Mouse (Mus musculus): ENCODE measurements around the gene Prdm5. TPM values are rescaled to one million over a fixed set of nuclear protein-coding genes. Genes with fewer than 3 reads are reported as not detected.

Prdm5 gene
- polyA plus RNA-seq, 1 experiment from 2014 or later = 8.4 TPM

DNA sequence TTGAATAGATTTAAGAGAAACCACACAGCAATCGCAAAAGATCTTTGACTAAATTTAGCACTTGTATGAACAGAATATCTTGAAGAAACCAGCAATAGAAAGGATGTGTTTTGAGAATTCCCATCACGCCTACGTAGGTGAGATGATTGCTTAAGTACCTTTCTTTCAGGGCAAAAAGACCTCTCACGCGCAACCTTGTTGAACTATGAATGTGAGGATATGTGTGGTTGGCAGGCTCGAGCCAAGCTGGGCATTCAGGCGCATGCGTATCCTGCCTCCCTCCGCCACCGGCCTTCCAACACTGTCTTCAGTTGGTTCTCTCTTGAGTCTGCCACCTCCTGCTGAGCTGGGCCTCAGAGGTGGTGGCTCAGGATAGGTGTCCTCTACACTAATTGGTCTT is 173.5 kb downstream of the Prdm5 start, which contains the start of gene 4930544G11Rik:
TSS of gene 4930544G11Rik (plus strand) at position 301 of the 400 bp plus-strand sequence.
- Histone ChIP-seq H3K4me1 (no peaks in the 10 kb centered on the region), H3K9me3 (replicated peaks) (no peaks in the 10 kb centered on the region), H3K9ac (no peak within 1 kb of the TSS), H3K4me3 (no peak within 1 kb of the TSS), H3K27me3 (no peaks in the 10 kb centered on the region), H3K27ac (no peak within 1 kb of the TSS), H3K36me3 (ENCODE audit: poor library complexity, severe bottlenecking) (no peaks in the 10 kb centered on the region), H3K4me2 (no peak within 1 kb of the TSS)
- ATAC-seq = no peak
- WGBS = 97% methylated on average over 10 of the region's 10 CpGs

DNA sequence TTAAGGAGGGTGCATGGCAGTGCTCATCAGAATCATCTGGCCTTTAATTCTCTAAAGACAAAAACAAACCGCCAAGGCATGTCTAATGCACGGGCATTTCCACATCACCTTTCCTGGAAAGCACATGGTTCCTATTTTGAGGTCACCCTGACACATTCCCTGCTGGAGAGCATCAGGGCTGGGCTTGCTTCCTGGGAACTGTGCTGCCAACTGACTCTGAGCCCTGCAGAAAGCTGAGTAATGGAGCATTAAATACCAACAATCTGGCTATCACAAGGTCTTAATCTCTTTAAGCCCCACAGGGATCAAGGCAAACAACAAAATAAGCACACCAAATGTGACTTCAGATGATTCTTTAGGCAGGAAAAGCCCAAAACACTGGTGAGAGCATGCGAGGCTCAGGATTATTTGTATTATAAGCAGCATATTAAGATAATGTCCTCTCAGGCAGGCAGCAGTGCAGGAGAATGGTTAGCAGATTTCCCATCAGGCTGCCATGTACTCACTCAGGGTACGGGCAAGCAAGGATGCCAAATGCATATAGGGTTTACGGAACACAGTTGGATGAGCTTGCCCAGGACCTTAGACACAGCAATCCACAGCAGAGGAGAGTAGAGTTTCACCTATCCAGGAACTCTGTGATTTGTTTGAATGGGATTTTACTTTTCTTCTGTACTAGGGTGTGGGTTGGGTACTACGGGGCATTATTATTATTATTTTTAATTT is 190.8 kb downstream of the Prdm5 start:
- Histone ChIP-seq H3K27ac (no peak overlapping the region), H3K9ac (no peak overlapping the region), H3K4me3 (no peak overlapping the region), H3K4me1 (no peaks in the 10 kb centered on the region), H3K4me2 (no peak overlapping the region), H3K36me3 (ENCODE audit: poor library complexity, severe bottlenecking) (no peaks in the 10 kb centered on the region), H3K27me3 (no peaks in the 10 kb centered on the region), H3K9me3 (replicated peaks) (no peaks in the 10 kb centered on the region)
- WGBS = 62% methylated on average over 6 of the region's 6 CpGs
- ATAC-seq = 0 out of 2 replicates have a peak, but pooled peaks have one; percentile 50

DNA sequence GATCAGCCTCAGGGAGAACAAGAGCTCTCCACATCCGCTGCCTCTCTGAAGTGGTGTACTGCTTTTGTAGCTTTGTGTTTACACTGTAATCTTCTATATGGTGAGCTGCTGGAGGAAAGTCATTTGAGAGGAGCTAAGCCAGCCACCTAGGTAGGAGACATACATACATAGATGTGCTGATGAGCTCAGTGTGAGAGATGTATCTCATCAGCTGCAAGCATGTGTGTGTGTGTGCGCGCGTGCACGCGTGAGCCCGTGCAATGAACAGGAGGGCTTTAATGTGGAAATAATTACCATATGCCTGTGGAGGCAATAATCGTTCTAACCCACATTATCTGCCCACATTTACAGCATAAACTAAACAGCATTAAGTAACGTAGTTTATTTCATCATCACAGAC is 191.6 kb downstream of the Prdm5 start:
- no peaks in the 10 kb centered on the region for H3K4me1 ChIP-seq
- 90% methylated on average over 9 of the region's 9 CpGs for WGBS
- H3K27me3 ChIP-seq = no peaks in the 10 kb centered on the region
- H3K4me2 ChIP-seq = no peak overlapping the region
- no peaks in the 10 kb centered on the region for H3K9me3 ChIP-seq (replicated peaks)
- ATAC-seq = peak; percentile 51; the same call in 1 of the 2 replicates
- no peak overlapping the region for H3K27ac ChIP-seq
- no peak overlapping the region for H3K4me3 ChIP-seq
- no peak overlapping the region for H3K9ac ChIP-seq
- H3K36me3 ChIP-seq (ENCODE audit: poor library complexity, severe bottlenecking) = no peaks in the 10 kb centered on the region

Other genes with a start within 250 kb of the Prdm5 start
- gene Ndnf, start 107.4 kb upstream of the Prdm5 start, polyA plus RNA-seq (2015; fragmentation: Nextera tagmentation; extraction: Ambion mirVana) = 2.1 and 2.6 TPM in 2 replicates
- gene 4930544G11Rik, start 173.6 kb downstream of the Prdm5 start, polyA plus RNA-seq (2015; fragmentation: Nextera tagmentation; extraction: Ambion mirVana) = not detected in 2 replicates

Data from forebrain, embryonic 13.5 days (tissue).